Mouse (Mus musculus): Measurements from ENCODE around the gene Mospd3.

GRCm38 (mm10) chr5:137553898-137554297, 47.0 kb downstream of the Mospd3 start:
- no peak for TF ChIP-seq CTCF (IDR thresholded peaks at IDR 0.05; ENCODE audit: low read depth, low read length)
- TF ChIP-seq POLR2A (IDR thresholded peaks at IDR 0.05; ENCODE audit: insufficient read depth, low read length): no peak
- TF ChIP-seq EP300 (IDR thresholded peaks at IDR 0.05; ENCODE audit: insufficient read depth, low read depth, low read length): no peak
